Mouse (Mus musculus) embryonic facial prominence, embryonic 10.5 days (tissue): Measurements from ENCODE around the gene Trim47. TPM values are rescaled to one million over a fixed set of nuclear protein-coding genes. Genes with fewer than 3 reads are reported as not detected.
A peak's percentile ranks its signal among the peaks of the same experiment; 100 is the strongest.

Experiments
- DNase-seq: peaks from one replicate; pipeline ENCODE4 v3.0.0-alpha.2; 2017; ENCODE audit warnings: low spot score
- H3K27ac ChIP-seq: fragments of 300-500 bp; sonication (generic); replicated peaks from 2 replicates; pipeline ENCODE4 v1.5.1; 2016; ENCODE audit warnings: mild to moderate bottlenecking
- H3K27me3 ChIP-seq: fragments of 300-500 bp; sonication (generic); replicated peaks from 2 replicates; pipeline ENCODE4 v1.6.1; 2016; ENCODE audit warnings: low read depth, mild to moderate bottlenecking; ENCODE audit not compliant: poor library complexity, severe bottlenecking
- H3K36me3 ChIP-seq: fragments of 300-500 bp; sonication (generic); replicated peaks from 2 replicates; pipeline ENCODE4 v1.6.1; 2016; ENCODE audit warnings: mild to moderate bottlenecking, moderate library complexity
- H3K4me1 ChIP-seq: fragments of 300-500 bp; sonication (generic); 2 replicates; pipeline ENCODE4 v1.6.1; 2016
- H3K4me3 ChIP-seq: fragments of 300-500 bp; sonication (generic); 2 replicates; pipeline ENCODE4 v1.5.1; 2016; ENCODE audit warnings: mild to moderate bottlenecking, moderate library complexity
- H3K9me3 ChIP-seq: fragments of 300-500 bp; sonication (generic); 2 replicates; pipeline ENCODE4 v1.6.1; 2016; ENCODE audit warnings: mild to moderate bottlenecking
- WGBS: fragments of 180-500 bp; shearing (Covaris S2); methylation state at CpG from one replicate; pipeline ENCODE4 v1.1.7; 2016; 5-methylcytosine and 5-hydroxymethylcytosine counted together
- polyA plus RNA-seq: library from polyadenylated mRNA; unstranded; fragments of >200 nt; fragmentation: Nextera tagmentation; extraction: Ambion mirVana; gene quantifications from 2 replicates; pipeline ENCODE4 v1.2.1, GENCODE M21; 2016

Trim47 gene
- polyA plus RNA-seq, 1 experiment from 2014 or later, result 4.5 TPM

DNA sequence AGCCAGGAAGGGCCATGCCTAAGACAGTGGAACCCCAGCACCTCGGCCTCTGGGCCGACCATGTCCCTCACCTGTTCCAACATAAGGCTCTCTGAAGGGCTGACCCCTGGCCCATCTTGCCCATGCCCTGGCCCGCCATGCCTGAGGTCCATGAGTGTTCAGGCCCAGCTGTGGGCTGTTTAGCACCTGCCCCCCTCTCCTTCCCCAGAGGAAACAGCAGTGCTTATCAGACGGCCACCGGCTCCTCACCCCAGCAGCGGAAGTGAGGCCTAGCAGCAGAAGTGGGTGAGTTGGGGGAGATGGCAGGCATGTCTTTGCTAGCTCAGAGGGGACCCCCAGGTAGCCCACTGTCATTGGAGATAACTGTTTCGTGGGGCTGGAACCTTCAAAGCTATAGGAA lies 50.2 kb downstream of the Trim47 start:
- peak overlapping the region; percentile 53 for H3K4me3 ChIP-seq
- WGBS, result 87% methylated on average over 7 of the region's 7 CpGs
- DNase-seq, result no peak
- peaks cover 32% of the 10 kb centered on the region for H3K36me3 ChIP-seq
- H3K4me1 ChIP-seq, result peaks cover 68% of the 10 kb centered on the region
- H3K27ac ChIP-seq, result peak overlapping the region; percentile 76
- H3K27me3 ChIP-seq, result no peaks in the 10 kb centered on the region
- no peaks in the 10 kb centered on the region for H3K9me3 ChIP-seq

DNA sequence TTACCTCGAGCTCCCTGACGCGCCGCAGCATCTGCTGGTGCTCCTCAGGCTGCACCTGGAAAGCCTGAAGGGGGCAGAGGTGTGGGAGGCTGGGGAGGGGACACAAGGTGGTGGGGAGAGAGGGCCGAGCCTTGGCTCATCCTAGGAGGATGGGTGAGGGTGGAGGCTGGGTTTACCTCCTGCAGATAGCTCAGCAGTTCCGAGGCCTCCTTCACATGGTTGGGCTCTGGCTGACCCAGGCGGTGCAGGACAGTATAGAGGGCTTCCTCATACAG lies 50.8 kb downstream of the Trim47 start:
- H3K4me3 ChIP-seq, result peak overlapping the region; percentile 53; the same call in 1 of the 2 replicates
- WGBS, result 55% methylated on average over 7 of the region's 7 CpGs
- H3K36me3 ChIP-seq, result peaks cover 26% of the 10 kb centered on the region
- H3K27me3 ChIP-seq, result no peaks in the 10 kb centered on the region
- H3K4me1 ChIP-seq, result peaks cover 64% of the 10 kb centered on the region
- no peaks in the 10 kb centered on the region for H3K9me3 ChIP-seq
- DNase-seq, result no peak
- H3K27ac ChIP-seq, result peak overlapping the region; percentile 76

DNA sequence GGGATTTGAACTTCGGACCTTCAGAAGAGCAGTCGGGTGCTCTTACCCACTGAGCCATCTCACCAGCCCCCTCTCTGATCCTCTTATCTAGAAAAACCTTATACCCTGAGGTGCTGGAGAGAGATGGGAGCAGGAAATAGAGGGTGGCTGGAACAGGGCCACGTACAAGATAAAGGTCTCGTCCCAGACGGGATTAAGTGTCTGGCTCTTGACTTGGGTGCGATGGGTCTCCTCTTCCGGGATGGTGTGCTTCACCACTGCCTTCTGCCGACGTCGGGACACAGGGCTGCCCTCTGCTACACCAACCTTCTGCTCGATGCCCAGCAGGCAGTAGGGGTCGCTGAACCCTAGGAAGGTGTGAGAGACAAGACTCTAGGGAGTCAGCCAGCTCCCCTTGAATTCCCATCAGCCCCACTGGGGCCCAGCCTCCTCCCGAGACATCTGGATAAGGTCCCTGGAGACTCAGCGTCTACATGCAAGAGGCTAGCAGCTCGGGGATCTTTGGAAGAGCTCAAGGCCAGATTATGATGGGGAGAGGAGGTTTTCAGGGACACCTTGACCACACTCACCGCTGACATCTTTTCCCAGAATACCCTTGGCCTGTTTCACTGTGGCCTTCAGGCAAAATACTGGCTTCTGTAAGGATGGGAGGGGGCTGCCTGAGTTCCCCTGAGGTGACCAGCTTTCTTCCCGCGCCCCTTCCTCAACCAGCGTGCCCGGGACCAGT lies 51.3 kb downstream of the Trim47 start:
- no peaks in the 10 kb centered on the region for H3K27me3 ChIP-seq
- H3K4me3 ChIP-seq, result peak overlapping the region; percentile 53; the same call in 1 of the 2 replicates
- H3K9me3 ChIP-seq, result no peaks in the 10 kb centered on the region
- H3K36me3 ChIP-seq, result peaks cover 21% of the 10 kb centered on the region
- peaks cover 62% of the 10 kb centered on the region for H3K4me1 ChIP-seq
- no peak for DNase-seq
- 57% methylated on average over 20 of the region's 20 CpGs for WGBS
- peak overlapping the region; percentile 76 for H3K27ac ChIP-seq

DNA sequence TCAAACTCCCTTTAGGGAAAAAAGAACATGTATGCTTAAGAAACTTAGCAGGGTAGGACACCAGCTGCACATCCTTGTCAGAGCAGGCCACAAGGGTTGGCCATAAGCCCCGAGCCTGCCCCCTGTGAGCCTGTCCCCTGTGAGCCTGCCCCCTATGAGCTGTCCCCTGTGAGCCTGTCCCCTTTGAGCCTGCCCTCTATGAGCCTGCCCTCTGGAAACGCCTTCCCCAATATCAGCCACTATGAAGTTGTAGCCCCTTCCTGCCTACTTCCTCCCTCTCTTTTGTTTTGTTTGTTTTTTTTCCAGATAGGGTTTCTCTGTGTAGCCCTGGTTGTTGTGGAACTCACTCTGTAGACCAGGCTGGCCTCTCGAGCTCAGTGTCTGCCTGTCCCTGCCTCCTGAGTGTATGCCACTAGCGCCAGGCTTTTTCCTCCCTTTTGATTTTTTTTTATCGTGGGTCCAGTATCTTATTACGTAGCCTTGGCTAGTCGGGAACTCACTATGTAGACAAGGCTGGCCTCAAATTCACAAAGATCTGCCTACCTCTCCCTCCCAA lies 52.5 kb downstream of the Trim47 start:
- DNase-seq, result no peak
- Histone ChIP-seq H3K4me3 (no peak overlapping the region), H3K4me1 (peaks cover 50% of the 10 kb centered on the region), H3K27me3 (no peaks in the 10 kb centered on the region), H3K36me3 (peaks cover 9% of the 10 kb centered on the region), H3K9me3 (no peaks in the 10 kb centered on the region), H3K27ac (peak overlapping the region; percentile 1; the same call in 1 of the 2 replicates)
- 56% methylated on average over 7 of the region's 7 CpGs for WGBS

DNA sequence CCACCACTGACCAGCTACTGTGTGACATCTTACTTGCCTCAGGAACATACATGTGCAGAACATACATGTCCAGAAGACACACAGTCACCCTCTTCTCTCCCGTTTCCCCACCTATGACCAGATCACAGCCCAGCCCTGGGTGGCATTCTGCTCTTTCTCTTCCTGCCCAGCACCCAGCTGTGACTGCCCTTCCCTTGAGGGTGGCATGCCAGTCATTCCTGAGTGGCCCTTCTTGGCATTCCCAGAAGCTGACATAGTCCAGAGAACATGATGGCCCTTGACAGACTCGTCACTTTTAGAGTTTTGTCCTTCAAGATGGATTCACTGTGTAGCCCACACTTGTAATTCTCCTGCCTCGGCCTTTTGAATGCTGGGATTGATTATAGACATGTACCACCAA lies 54.4 kb downstream of the Trim47 start:
- Histone ChIP-seq H3K9me3 (no peaks in the 10 kb centered on the region), H3K4me3 (no peak overlapping the region), H3K4me1 (peaks cover 31% of the 10 kb centered on the region), H3K27ac (no peak overlapping the region), H3K27me3 (no peaks in the 10 kb centered on the region), H3K36me3 (no peaks in the 10 kb centered on the region)
- DNase-seq, result no peak
- 79% methylated on average over 3 of the region's 3 CpGs for WGBS

DNA sequence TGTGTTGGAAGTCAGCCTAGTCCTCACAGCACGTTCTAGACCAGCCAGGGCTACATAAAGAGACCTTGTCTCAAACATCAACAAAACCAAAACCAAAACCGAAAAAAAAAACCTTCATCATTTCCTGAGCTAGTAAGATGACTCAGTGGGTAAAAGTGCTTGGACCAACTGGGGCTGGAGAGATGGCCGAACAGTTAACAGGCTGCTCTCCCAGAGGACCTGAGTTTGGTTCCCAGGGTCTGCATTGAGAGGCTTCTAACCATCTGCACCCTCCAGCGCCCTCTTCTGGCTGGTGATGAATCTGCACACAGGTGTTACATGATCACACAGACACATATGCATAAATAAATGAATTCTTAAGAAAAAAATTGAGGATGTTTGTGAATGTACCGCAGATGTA lies 55.5 kb downstream of the Trim47 start:
- Histone ChIP-seq H3K4me3 (no peak overlapping the region), H3K9me3 (no peaks in the 10 kb centered on the region), H3K27me3 (no peaks in the 10 kb centered on the region), H3K27ac (no peak overlapping the region), H3K4me1 (peaks cover 23% of the 10 kb centered on the region), H3K36me3 (no peaks in the 10 kb centered on the region)
- WGBS, result 64% methylated on average over 5 of the region's 5 CpGs
- no peak for DNase-seq

DNA sequence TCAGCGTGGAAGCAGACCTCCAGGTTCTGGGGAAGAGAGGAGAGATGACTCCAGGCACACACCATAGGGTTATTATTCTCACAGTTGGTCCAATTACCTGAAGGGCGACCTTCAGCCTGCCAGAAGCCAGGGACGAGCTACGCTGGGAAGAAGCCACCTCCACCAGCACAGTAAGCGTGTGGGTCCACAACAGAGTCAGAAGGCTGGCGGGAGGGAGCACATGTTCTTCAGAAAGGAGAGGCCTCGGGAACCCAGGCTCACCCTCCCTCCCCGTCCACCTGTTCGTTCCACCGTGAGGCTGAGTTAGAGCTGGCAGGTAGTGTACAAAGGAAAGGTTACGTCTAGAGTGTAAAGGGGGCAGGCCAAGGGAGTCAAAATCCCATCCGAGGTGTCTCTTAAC lies 61.7 kb downstream of the Trim47 start:
- H3K4me3 ChIP-seq, result no peak overlapping the region
- H3K27me3 ChIP-seq, result no peaks in the 10 kb centered on the region
- H3K4me1 ChIP-seq, result peaks cover 17% of the 10 kb centered on the region; the same call in 1 of the 2 replicates
- peaks cover 32% of the 10 kb centered on the region for H3K36me3 ChIP-seq
- WGBS, result 88% methylated on average over 12 of the region's 12 CpGs
- no peaks in the 10 kb centered on the region for H3K9me3 ChIP-seq
- DNase-seq, result no peak
- H3K27ac ChIP-seq, result no peak overlapping the region

DNA sequence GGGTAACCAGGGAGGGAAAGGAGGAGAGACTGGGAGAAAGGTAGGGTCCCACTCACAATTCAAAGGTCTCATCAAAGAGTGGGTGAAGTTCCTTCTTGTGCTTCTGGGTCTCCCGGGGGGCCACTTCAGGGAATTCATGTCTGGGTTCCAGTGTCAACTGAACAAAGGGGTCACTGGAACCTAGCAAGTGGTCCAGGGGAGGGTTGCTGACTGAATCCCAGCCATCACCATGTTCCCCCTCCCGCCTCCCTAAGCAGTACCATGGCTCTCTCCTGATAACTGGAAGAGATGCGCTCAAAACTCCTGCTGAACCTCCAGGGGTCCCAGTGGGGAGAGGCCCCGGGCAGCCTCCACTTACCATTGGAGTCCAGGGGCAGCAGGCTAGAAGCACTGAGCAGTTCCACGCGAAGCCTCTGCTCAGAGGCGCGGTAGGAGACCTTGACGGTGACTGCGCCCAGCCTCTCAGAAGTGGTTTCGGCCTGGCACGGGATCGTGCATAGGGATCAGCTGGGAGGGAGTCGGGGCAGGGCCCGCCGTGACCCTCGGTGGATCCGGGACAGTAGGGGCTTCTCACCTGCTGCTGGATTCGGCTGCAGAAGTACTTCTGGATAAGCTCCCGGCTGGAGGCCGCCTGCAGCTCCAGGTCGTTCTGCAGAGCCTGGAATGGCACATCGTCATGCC lies 62.7 kb downstream of the Trim47 start:
- no peak for DNase-seq
- Histone ChIP-seq H3K27me3 (no peaks in the 10 kb centered on the region), H3K36me3 (peaks cover 42% of the 10 kb centered on the region), H3K4me3 (no peak overlapping the region), H3K9me3 (no peaks in the 10 kb centered on the region), H3K4me1 (peaks cover 17% of the 10 kb centered on the region; the same call in 1 of the 2 replicates), H3K27ac (no peak overlapping the region; the same call in 1 of the 2 replicates)
- 65% methylated on average over 23 of the region's 23 CpGs for WGBS

DNA sequence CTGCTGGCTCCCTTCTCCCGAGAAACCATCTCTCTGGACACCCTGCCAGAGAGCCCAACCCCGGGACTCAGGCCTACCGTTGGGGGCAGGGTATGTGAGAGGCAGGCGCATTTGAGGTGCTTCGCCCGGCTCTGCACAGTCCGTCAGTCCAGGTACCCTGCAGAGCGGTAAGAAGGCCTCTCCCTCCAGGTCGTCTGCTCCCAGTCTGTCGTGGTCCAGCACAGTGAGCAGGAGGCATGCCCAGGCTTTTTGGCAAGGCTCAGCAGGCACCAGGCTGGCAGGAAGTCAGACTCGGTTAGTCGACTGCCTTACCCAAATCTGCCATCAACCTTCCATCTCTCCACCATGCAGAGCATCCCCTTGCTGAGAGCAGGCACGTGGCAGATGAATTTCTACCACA lies 63.4 kb downstream of the Trim47 start:
- peak overlapping the region; percentile 40 for H3K27ac ChIP-seq
- no peak overlapping the region for H3K4me3 ChIP-seq
- H3K9me3 ChIP-seq, result no peaks in the 10 kb centered on the region
- peaks cover 50% of the 10 kb centered on the region for H3K36me3 ChIP-seq
- H3K27me3 ChIP-seq, result no peaks in the 10 kb centered on the region
- no peak for DNase-seq
- 66% methylated on average over 13 of the region's 13 CpGs for WGBS
- peaks cover 17% of the 10 kb centered on the region; the same call in 1 of the 2 replicates for H3K4me1 ChIP-seq

DNA sequence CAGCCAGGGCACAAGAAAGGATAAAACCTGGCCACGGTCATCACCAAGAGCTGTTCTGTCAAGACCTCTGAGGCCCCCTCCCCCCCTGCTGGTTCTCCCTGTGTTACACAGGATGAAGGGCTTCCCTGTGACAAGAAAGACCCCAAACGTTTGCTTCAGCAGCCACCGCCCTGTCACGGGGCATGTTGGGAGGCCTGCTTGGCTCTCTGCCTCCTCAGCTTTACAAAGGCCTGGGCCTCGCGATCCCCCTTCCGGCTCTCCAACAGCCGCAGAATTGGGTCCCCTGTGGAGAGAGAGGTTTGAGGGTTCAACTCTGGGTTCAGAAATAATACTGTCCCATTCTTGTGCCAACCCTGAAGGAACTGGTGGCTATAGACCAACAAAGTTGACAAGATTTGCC lies 64.5 kb downstream of the Trim47 start:
- 67% methylated on average over 8 of the region's 8 CpGs for WGBS
- H3K4me3 ChIP-seq, result no peak overlapping the region
- no peaks in the 10 kb centered on the region for H3K27me3 ChIP-seq
- no peak overlapping the region for H3K27ac ChIP-seq
- no peaks in the 10 kb centered on the region for H3K9me3 ChIP-seq
- H3K36me3 ChIP-seq, result peaks cover 60% of the 10 kb centered on the region
- DNase-seq, result no peak
- peaks cover 17% of the 10 kb centered on the region; the same call in 1 of the 2 replicates for H3K4me1 ChIP-seq

DNA sequence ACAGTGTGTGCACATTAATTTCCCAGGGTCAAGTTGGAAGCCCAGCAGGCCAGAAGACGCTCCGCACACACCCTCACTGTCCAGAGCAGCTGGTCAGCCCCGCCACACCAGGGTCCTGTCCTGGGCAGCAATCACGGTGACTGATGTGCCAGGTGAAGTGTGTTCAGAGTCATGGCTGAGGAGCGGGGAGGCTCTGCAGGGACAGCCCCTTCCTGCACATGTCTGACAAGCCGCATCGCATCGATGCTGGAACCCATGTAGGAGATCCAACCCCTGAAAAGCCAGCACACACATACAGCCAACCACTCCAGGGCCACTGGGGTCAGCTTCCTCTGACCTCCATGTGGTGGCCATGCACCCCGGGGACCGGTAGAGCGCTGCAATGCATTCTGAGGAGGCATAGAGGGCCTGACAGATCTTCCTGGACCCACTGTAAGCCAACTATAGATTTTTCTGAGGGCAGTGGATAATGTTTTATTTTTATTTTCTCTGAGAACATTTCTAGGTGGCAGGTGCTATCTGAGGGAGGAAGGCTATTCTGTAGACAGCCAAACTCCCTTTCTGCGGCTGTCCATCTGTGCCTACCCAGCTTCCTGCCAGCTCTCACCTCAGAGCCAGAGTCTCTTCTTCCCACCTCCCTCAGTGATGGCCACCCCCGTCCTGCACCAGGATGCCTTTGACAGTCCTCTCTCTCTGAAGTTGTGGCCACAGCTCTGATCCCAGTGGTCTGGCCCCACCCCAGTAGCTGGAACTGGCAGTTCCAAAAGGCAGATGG lies 65.2 kb downstream of the Trim47 start:
- no peaks in the 10 kb centered on the region for H3K27me3 ChIP-seq
- no peak overlapping the region for H3K4me3 ChIP-seq
- WGBS, result 87% methylated on average over 13 of the region's 13 CpGs
- H3K27ac ChIP-seq, result no peak overlapping the region
- no peaks in the 10 kb centered on the region for H3K9me3 ChIP-seq
- peaks cover 67% of the 10 kb centered on the region for H3K36me3 ChIP-seq
- peaks cover 15% of the 10 kb centered on the region; the same call in 1 of the 2 replicates for H3K4me1 ChIP-seq
- no peak for DNase-seq

DNA sequence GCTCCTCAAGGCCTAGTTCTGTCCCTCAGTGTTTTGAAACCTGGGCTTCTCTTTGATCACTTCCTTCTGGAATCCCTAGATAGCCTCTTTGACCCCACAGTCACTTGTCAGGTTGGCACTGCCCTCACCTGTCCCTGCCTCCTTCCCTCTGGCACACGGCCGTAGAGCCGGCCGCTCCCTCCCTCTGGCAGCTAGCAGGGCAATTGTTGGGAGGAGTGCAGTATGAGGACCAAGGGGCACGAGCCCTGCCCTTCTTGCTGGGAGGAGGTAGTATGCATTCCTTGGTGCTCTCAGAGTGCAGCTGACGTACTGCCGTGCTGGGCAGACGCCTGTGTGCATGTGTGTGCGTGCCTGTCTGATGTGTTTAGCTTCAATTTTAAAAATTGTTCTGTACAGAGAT lies 66.4 kb downstream of the Trim47 start:
- Histone ChIP-seq H3K27ac (no peak overlapping the region), H3K4me3 (no peak overlapping the region), H3K4me1 (peaks cover 14% of the 10 kb centered on the region; the same call in 1 of the 2 replicates), H3K27me3 (no peaks in the 10 kb centered on the region), H3K36me3 (peaks cover 79% of the 10 kb centered on the region), H3K9me3 (no peaks in the 10 kb centered on the region)
- no peak for DNase-seq
- 88% methylated on average over 9 of the region's 9 CpGs for WGBS
